Mouse (Mus musculus) lung, adult 2 months (tissue): ENCODE measurements around the gene Nbas.

Experiments
- CTCF ChIP-seq: fragments of 200-500 bp; IDR thresholded peaks from 2 replicates; pipeline ENCODE4 v1.5.1; 2011; ENCODE audit warnings: mild to moderate bottlenecking, low read length, control low read depth; ENCODE audit not compliant: insufficient read depth
- POLR2A ChIP-seq: fragments of 200-500 bp; IDR thresholded peaks from 2 replicates; pipeline ENCODE4 v1.6.1; 2011; ENCODE audit warnings: low read depth, mild to moderate bottlenecking, control low read depth, low read length, borderline replicate concordance; ENCODE audit errors: extremely low read depth

GRCm38 (mm10) chr12:13255068-13255467, 13.9 kb upstream of the Nbas start:
- no peak for TF ChIP-seq POLR2A
- TF ChIP-seq CTCF = no peak
